Mouse (Mus musculus) retina, postnatal 7 days (tissue): ENCODE measurements around the gene Tiprl.

Experiments used
- DNase-seq: peaks from one replicate; pipeline ENCODE4 v3.0.0-alpha.2; 2012; ENCODE audit warnings: low read depth, low spot score

Gene Tiprl

GRCm38 (mm10) chr1:165174059-165174616 is 62.7 kb downstream of the Tiprl start:
- DNase-seq, result no peak

DNA sequence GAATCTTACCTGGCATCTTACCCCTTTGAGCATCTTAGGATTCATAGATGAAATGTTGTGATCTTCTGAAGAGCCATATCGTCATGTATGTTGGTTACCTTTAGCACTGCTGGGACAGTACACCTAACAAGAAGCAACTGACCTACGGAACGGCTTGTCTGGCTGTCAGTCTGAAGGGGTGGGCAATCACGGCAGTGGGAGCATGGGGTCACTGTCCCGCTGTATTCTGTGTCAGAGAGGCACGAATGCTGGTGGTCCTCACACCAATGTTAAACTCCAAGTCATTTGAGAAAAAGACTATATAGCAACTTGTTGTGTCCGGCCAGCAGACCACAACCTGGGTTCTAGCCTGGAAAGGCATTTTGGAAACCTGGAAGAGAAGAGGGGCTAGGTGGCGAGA is 65.5 kb downstream of the Tiprl start:
- DNase-seq, result no peak

GRCm38 (mm10) chr1:165170157-165170556 is 66.6 kb downstream of the Tiprl start:
- no peak for DNase-seq

DNA sequence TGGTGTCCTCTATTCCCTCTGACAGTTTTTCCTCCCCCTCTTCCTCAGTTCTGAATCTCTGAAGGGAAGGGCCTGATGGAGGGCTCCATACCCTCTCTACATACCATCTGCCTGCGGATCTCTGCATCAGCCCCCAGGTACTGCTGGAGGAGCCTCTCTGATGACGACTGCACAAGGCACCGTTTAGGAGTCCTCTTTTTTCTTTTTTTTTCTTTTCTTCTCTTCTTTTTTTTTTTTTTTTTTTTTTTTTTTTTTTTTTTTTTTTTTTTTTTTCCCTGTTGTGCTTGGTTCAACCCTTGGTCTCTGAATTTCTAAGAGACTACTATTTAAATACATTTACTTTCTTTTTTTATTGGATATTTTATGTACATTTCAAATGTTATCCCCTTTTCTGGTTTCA is 67.3 kb downstream of the Tiprl start:
- no peak for DNase-seq

GRCm38 (mm10) chr1:165164920-165165319 is 71.9 kb downstream of the Tiprl start:
- DNase-seq, result no peak
